Mouse (Mus musculus) left cerebral cortex, postnatal 14 days (tissue): Measurements from ENCODE around the gene Gm9837. TPM values are rescaled to one million over a fixed set of nuclear protein-coding genes. Genes with fewer than 3 reads are reported as not detected.
A peak's percentile ranks its signal among the peaks of the same experiment; 100 is the strongest.

Experiments used
- DNase-seq, 2 experiments: peaks; one replicate each; pipeline ENCODE4 v3.0.0; 2021 to 2022; ENCODE audit warnings: low spot score in 2 of 2, mixed read lengths in 1 of 2
- intact Hi-C: fragments of 180-260 bp; cut with DNase I; formaldehyde crosslinking; loops from one replicate; pipeline ENCODE4 v1.15.1; 2025
- total RNA-seq, 2 experiments: library from RNA; stranded (reverse); gene quantifications; 2 replicates each; pipeline ENCODE4 v1.2.3; 2021

Gm9837 gene
- total RNA-seq, 2 experiments from 2014 or later, result 0.51 TPM; not detected in 1

DNA sequence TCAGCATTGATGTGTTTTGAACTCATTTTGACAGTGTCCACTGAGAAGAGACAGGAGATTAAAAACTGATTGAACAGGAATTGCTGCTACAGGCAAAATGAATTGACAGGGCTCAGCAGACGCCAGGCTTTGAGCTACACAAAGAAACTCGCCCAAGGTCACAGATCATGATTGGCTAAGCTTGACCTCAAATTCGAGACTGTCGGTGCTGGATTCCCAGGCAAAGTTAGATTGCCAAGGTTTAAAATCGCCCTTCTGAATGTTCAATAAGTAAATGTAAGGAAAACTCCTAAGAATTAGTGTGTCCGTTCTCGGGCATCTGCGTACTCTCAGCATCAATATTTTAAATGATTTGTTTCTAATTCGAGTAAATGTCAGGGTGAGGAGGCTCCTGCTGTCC, 19.1 kb upstream of the Gm9837 start:
- intact Hi-C loops, result no loop called here
- no peak for DNase-seq

DNA sequence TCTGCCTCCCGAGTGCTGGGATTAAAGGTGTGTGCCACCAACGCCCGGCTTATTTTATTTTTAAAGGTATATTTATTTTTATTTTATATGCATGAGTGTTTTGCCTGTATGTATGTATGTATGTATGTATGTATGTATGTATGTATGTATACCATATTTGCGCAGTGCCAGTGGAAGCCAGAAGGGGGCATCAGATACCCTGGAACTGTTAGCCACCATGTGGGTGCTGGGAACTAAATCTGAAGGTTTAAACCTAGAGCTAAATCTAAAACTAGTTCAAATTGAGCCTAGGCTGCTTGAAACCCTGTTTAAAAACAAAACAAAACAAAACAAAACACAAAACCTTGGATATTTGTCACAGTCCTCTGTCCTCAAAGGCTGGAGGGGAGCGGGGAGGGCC, 18.7 kb upstream of the Gm9837 start:
- no peak for DNase-seq
- intact Hi-C loops, result no loop called here

DNA sequence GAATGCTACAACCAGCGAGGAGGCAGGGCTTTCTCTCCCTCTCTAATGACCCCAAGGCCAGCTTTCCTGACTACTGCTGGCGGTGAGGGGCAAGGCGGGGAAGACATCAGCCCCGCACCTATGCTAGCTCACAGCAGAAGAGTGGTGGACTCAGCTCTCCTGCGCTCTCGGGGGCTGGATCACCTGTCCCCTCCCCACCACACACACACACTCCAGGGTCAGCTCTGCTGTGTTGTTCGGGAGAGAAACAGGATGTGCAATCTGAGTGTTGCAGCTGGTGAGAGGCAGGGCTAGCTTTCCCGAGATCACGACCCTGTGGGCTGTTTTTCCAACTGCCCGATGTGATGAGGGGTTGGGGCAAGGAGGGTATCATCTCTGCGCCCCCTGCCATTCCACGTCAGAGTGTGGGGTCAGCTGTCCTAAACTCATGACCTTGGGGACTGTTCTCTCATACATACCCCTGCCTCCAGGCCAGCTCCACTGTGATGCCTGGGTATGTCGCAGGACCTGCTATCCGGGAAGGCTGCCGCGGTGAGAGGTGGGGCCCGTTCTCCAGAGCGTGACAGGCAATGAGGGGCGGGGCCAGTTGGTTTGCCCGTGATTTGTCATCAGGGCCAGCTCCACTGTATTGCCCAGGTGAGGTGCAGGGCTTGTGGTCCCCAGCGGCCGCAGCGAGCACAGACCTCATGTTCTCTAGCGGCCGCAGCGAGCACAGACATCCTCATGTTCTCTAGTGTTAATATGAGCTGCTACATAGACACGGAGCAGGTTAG, 16.7 kb upstream of the Gm9837 start:
- DNase-seq, result no peak
- intact Hi-C loops, result no loop called here

DNA sequence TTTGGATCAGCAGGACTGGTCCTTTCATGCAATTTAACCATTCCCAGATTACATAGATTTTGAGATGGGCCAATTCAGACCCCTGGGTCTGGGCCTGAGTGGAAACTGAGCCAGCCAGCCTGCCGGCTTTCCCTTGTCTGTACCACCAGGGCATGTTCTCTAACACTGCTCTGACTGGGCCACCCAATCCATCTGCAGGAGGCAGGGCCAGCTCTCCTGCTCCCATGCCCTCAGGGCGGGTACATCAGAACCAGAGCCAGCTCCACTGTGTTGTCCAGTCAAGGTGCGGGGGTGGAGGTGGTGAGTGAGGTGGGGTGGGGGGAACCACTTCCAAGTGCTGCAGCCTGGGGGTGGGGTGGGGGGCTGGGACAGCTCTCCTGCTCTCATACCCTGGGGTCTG, 16.1 kb upstream of the Gm9837 start:
- intact Hi-C loops, result no loop called here
- no peak for DNase-seq

DNA sequence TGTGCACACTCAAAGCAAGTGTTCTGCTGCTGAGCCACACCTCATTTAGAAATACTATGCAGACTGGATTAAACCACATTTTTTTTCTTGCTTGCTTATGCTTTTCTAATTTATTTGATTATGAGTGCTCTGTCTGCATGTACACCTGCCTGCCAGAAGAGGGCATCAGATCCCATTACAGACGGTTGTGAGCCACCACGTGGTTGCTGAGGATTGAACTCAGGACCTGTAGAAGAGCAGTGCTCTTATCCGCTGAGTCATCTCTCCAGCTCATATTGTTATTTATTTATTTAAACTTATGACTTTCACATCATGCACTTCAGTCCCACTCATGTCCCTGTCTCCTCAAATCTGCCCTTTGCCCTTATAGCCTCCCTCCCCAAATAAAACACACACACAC, 15.4 kb upstream of the Gm9837 start:
- no peak for DNase-seq
- intact Hi-C loops, result no loop called here

DNA sequence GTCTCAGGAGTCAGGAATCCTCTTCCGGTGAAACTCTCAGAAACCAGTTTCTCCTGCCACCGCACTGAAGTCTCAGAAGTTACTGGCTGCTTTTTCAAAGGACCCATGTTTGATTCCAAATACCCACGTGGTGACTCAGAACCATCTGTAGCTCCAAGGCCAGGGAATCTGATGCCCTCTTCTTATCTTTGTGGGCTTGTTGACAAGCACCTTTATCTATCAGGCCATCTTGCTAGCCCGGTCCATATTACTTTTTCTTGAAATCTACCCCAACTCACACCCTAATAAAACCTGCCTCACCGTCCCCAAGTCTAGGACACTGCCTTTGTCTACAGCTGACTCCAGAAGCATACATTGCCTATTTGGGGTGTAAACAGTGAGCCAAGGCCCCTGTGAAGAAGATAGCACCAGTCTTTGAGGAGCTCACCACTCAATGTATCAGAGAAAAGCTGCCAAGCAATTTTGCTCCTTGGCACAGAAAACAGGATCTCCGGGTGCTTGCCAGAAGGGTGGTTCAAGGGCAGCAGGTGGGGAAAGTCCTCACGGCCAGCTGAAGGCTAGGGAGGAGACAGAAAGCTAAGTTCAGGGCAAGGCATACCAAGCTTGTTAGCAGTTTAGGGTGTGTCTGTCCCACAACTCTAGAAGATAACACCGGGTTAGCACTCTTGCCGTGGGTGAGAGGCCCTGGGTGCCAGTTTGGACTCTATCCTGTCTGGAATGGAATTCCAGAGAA, 13.0 kb upstream of the Gm9837 start:
- DNase-seq, result no peak
- intact Hi-C loops, result no loop called here

DNA sequence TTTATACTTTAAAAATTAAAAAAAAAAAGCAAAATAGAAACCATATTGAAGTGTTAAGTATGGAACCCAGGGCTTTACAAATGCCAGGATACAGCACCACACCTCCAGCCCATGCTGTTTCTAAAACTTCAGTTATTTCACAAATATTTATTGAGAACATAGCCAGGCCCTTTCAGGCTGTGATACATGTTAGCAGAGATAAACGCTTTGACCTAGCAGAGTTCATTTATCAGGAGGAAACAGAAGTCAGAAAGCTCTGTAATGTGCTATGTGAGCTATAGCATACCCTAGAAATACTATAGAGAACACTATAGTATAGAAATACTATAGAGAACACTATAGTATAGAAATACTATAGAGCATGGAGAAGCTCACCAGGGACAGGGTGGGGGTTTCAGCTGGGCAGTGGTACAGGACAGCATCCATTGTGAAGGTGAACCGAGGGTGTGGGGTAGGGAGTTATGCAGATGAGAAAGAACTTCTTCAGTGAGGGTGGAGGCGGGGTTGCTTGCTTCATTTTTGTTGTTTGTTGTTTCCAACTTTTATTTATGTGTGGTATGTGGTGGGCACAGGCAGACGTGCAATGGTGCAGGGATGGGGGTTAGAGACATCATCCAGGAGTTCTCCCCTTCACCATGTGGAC, 10.9 kb upstream of the Gm9837 start:
- intact Hi-C loops, result no loop called here
- no peak for DNase-seq

DNA sequence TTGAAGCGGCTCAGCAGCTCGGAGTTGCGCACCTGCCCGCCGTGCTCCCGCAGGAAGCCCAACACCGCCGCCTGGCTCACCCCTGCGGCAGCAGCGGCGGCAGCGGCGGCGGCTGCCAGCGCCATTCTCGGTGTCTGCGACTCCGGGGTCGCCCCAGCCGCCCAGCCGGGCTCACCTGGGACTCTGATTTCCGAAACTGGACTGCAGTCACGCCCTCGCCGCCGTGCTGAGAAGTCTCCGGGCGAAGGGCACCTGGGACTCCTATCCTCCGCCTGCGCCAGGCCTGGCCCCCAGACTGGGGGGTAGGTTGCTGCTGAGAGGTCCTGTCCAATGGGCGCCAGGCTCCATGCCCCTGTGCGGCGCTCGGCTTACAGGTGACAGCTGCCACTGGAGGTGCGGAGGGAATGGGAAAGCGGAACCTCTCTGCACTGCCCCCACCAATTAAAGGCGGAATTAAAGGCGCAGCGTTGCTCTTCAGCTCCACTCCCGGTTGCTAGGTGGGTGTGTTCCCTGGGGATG, 9.6 kb upstream of the Gm9837 start, which contains the start of the genes Gm9945 and Sowaha:
Gene Gm9945 (plus strand): TSS at position 384 of the 519 bp plus-strand sequence.
Gene Sowaha (minus strand): TSS at position 492 of the 519 bp plus-strand sequence.
- intact Hi-C loops, result no loop called here
- DNase-seq, result peak; percentile 72 to 78

DNA sequence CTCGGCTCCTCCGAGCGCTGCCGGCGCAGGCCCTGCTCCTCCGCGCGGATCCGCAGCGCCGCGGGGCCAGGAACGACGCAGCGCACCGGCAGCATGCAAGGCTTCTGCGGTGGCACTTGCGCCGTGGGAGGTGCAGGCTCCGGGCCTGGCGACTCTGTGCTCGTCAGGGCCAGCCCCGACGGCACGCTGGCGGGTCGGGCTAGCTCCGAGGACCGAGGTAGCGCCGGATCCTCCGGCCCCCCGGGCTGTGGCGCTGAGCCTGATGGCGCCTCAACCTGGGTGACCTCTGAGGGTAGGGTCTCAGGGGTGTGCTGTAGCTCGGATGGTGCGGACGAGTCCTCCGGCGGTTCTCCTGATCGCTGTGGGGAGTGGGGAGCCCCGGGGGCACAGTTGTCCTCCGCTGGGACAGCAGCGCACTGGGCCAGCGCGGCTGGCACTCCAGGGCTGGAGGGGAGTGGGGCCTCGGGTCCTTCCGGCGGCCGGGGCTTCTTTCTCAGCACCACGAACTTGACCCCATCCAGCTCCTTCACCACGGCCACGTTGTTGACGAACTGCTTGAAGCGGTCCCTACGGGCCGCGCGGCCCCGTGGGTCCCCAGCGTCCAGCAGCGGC, 9.0 kb upstream of the Gm9837 start:
- DNase-seq, result peak in 1 of 2 experiments; percentile 45
- intact Hi-C loops, result no loop called here

DNA sequence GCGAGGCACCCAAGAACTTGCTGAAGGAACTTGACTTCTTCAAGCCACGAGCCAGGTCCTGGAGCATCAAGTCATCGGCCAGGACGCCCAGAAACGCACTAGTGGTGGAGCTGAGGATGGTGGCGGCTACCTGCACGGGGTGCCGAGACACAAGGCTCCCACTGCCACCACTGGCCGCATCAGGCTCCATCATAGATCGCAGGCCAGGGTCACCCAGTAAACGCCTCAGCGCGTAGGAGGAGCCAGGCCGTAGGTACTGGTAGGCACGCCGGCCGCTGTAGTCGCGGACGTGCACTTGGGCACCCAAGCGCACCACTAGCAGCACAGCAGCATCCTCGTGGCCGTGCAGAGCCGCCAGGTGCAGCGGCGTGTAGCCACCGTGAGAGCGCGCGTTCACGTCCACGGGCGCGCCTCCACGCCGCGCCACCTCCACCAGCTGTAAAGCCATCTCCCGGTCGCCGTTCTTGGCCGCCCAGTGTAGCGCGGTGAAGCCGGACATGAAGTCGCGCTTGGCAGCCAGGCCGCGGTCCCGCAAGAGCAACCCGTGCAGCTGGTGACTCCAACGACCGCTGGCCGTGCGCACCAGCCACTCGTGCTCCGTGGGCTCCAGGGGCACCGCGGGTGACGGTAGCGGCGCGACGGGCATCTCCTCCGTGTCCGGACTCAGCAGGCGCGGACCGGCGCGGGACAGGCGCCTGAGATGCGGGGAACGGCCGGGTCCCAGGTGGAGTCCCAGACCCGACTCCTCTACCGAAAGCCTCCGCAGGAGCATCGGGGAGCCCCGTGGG, 8.3 kb upstream of the Gm9837 start:
- DNase-seq, result peak in 1 of 2 experiments; percentile 45
- intact Hi-C loops, result no loop called here

DNA sequence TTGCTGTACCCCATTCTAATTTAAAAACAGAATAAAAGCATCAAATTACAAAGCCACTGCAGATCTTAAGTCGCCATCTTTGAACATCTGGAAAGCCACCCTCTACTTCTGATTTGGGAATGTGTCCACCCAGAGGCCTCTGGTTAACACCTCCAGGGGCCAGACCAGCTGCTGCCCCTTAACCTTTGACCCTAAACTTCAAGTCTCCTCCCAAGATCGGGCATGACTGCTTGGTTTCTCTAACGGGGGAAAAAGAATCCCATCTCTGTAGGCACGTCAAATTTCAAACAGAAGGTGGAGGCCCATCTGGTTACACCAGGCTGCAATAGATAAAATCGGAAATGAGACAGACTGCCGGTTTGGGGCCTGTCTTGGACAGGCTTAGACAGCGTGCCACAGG, 7.6 kb upstream of the Gm9837 start:
- DNase-seq, result no peak
- intact Hi-C loops, result no loop called here

DNA sequence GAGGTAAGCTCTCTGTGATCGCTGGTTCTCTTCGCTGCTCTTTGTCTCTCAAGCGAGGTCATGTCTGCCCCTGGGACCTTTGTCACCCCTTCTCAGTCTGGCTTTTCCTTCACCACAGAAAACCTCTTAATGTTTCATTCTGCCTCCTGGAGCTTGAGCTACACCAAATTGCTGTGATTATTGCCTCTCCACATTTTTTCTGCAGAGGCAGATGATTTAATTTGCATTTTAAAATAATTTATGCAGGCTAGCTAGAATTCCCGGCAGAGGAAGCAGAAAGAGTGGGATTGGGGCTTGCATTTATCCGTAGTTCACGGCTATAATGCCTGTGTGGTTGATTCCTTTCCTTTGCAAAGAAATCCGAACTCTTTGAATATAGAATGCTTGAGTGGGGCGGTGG, 5.3 kb upstream of the Gm9837 start:
- DNase-seq, result peak in 1 of 2 experiments; percentile 40

DNA sequence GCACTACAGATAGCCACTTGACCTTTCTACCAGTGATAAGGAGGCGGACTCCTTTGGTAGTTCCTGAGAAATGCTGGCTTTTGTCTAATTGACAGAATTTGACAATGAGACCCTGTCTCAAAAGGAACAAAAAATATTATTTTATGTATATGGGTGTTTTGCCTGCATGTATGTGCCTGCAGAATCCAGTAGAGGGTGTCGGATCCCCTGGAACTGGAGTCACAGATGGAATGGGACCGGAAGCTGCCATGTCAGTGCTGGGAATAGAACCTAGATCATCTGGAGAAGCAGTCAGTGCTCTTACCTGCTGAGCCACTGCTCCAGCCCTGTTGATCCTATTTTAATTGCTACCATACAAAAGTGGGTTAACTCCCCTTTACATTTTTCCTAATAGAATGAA, 2.4 kb upstream of the Gm9837 start:
- intact Hi-C loops, result no loop called here

More for the DNA sequence above, 5.3 kb upstream of the Gm9837 start:
- intact Hi-C loops, result no loop called here

DNA sequence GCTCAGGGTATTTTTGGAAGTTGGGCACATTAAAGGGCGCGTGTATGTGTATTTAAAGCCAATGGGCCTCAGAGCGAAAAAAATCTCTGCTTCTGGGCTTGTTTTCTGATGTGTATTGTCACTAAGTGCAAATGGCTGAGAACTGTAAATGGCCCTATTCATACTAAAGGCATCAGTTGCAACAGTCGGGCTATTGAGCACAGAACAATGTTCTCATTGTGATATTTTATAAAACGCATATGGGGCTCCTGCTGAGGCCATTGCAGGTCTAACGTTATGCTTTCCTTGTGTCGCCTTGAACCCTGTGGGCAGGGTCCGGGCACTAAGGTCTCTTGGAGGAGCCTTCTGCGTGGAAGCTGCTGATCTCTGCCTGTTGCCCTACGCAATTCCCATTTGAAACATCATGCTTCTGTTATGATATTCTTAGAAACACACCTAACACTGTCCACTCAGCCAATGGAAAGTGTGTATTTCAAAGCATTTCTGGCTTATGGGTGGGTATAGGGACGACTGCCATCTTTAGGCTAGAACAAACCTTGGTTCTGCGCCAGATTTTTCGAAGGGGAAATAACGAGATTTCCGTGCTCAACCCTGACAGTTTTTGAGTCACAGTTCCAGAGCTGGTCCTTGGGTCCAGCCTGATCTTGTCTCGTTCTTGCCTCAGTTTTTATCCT, 848 bp downstream of the Gm9837 start:
- peak in 1 of 2 experiments; percentile 89 for DNase-seq
- intact Hi-C loops, result loop anchor here (5.0 kb wide), 2 partner anchors 37 to 268 kb away; partner anchors contain the start of genes Gdf9 and Uqcrq

More for the DNA sequence above, 2.4 kb upstream of the Gm9837 start:
- DNase-seq, result no peak

DNA sequence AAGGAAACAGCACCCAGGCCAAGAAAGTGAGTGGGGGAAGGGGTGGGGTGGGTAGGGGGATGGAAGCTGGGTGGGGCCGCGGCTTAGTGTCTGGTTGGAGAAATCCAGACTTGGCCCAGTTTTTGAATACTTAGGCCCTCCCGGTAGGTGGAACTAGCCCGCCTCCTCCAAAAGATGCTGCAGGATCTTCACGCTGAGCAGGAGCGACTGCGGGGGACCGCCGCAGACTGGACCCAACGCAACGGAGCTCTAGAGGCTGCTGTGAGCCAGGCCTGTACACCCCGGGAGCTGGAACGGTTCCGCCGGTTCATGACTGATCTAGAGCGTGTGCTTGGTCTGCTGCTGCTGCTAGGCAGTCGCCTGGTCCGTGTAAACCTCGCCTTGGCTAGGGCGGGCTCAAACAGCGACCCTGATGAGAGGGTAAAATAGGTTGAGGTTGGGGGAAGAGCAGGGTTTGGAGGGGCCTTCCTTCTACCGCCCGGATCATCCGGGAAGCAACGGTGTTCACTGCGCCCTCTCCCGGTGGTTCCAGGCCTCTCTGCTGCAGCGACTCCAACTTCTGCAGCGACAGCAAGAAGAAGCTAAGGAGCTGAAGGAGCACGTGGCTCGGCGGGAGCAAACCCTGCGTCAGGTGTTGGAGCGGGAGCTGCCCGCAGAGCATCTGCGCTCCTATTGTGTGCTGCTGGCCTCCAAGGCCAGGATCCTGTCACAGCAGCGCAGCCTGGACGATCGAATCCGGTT, 3.9 kb downstream of the Gm9837 start:
- DNase-seq, result peak; percentile 89 to 91
- intact Hi-C loops, result loop anchor here (5.0 kb wide), 2 partner anchors 34 to 271 kb away; partner anchors contain the start of genes Gdf9 and Uqcrq

DNA sequence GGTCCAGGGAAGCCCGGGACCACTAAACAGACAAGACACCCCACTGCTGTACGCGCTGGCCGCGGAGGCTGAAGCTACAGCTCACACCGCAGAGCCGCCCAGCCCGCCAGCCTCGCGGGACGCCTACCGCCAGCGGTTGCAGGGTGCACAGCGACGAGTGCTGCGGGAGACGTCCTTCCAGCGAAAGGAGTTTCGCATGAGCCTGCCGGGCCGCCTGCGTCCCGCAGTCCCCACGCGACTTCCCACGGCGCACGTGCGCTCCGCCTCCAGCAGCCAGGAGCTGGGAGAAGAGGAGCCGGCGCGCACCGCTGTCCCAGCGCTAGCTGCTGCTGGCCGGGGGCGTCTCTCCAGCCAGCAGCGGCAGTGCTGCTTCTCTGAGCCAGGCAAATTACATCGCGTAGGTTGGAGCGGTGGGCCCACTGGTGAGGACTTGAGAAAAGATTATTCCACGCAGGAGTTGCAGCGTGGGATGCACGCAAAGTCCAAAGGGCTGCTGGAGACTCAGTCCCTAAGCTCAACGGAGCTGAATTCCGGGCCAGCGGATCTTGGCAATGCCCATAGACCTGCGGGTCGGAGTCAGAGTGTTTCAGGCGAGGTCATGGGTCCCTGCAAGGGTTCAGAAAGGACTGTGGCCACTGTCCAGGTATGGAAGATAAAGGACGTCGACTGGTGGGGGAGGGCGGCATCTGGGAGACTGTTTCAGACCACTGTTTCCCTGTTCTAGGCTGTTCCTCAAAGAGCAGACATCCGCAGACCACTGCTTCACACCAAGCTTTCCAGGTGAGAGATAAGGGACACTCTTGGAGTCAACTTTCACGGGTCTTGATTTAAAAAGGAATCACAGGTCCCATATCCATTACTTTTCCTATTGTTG, 6.5 kb downstream of the Gm9837 start:
- DNase-seq, result peak in 1 of 2 experiments; percentile 65
- intact Hi-C loops, result no loop called here

DNA sequence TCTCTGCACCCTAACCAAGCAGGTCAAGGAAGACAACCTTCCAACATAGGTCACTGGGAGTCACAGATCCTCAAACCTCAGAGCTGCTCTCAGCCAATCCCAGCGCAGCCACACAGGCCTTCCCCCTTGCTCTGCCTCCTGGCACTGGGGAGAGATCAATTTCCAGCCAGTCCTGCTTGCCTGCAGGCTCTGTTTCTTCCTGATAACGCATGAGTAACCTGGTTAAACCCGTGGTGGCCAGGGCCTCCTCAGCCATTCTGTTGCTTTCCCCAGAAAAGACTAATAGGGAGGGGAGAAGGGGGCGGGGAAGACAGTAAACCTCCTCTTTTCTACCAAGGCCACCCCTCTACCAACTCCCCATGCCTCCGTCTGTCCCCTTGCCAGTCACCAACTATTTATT, 8.6 kb downstream of the Gm9837 start:
- intact Hi-C loops, result no loop called here
- DNase-seq, result no peak
